Mouse (Mus musculus) embryonic facial prominence, embryonic 10.5 days (tissue): Measurements from ENCODE around the gene Rpa2. TPM values are rescaled to one million over a fixed set of nuclear protein-coding genes. Genes with fewer than 3 reads are reported as not detected.

ENCODE experiments used
- DNase-seq: peaks from one replicate; pipeline ENCODE4 v3.0.0-alpha.2; 2017; ENCODE audit warnings: low spot score
- H3K27ac ChIP-seq: fragments of 300-500 bp; sonication (generic); replicated peaks from 2 replicates; pipeline ENCODE4 v1.5.1; 2016; ENCODE audit warnings: mild to moderate bottlenecking
- H3K27me3 ChIP-seq: fragments of 300-500 bp; sonication (generic); replicated peaks from 2 replicates; pipeline ENCODE4 v1.6.1; 2016; ENCODE audit warnings: low read depth, mild to moderate bottlenecking; ENCODE audit not compliant: poor library complexity, severe bottlenecking
- H3K36me3 ChIP-seq: fragments of 300-500 bp; sonication (generic); replicated peaks from 2 replicates; pipeline ENCODE4 v1.6.1; 2016; ENCODE audit warnings: mild to moderate bottlenecking, moderate library complexity
- H3K4me1 ChIP-seq: fragments of 300-500 bp; sonication (generic); 2 replicates; pipeline ENCODE4 v1.6.1; 2016
- H3K4me3 ChIP-seq: fragments of 300-500 bp; sonication (generic); 2 replicates; pipeline ENCODE4 v1.5.1; 2016; ENCODE audit warnings: mild to moderate bottlenecking, moderate library complexity
- H3K9me3 ChIP-seq: fragments of 300-500 bp; sonication (generic); 2 replicates; pipeline ENCODE4 v1.6.1; 2016; ENCODE audit warnings: mild to moderate bottlenecking
- WGBS: fragments of 180-500 bp; shearing (Covaris S2); methylation state at CpG from one replicate; pipeline ENCODE4 v1.1.7; 2016; 5-methylcytosine and 5-hydroxymethylcytosine counted together
- polyA plus RNA-seq: library from polyadenylated mRNA; unstranded; fragments of >200 nt; fragmentation: Nextera tagmentation; extraction: Ambion mirVana; gene quantifications from 2 replicates; pipeline ENCODE4 v1.2.1, GENCODE M21; 2016

Gene Rpa2
- polyA plus RNA-seq, 1 experiment from 2014 or later: 173 TPM

- no peak for DNase-seq
- no peak overlapping the region for H3K27ac ChIP-seq
- no peaks in the 10 kb centered on the region for H3K4me1 ChIP-seq
- peaks cover 12% of the 10 kb centered on the region for H3K9me3 ChIP-seq
- H3K36me3 ChIP-seq: no peaks in the 10 kb centered on the region
- no peaks in the 10 kb centered on the region for H3K27me3 ChIP-seq
- H3K4me3 ChIP-seq: no peak overlapping the region
- 85% methylated on average over 7 of the region's 7 CpGs for WGBS
These were observed 48.3 kb downstream of the Rpa2 start for GRCm38 (mm10) chr4:132816404-132816803.

GRCm38 (mm10) chr4:132816855-132817254, 48.7 kb downstream of the Rpa2 start:
- no peaks in the 10 kb centered on the region for H3K4me1 ChIP-seq
- WGBS: 72% methylated on average over 2 of the region's 2 CpGs
- peaks cover 9% of the 10 kb centered on the region for H3K9me3 ChIP-seq
- H3K36me3 ChIP-seq: no peaks in the 10 kb centered on the region
- H3K27ac ChIP-seq: no peak overlapping the region
- DNase-seq: no peak
- H3K27me3 ChIP-seq: no peaks in the 10 kb centered on the region
- H3K4me3 ChIP-seq: no peak overlapping the region

GRCm38 (mm10) chr4:132818442-132818841, 50.3 kb downstream of the Rpa2 start:
- Histone ChIP-seq H3K4me1 (no peaks in the 10 kb centered on the region), H3K36me3 (no peaks in the 10 kb centered on the region), H3K9me3 (peaks cover 9% of the 10 kb centered on the region), H3K27me3 (no peaks in the 10 kb centered on the region), H3K4me3 (no peak overlapping the region), H3K27ac (no peak overlapping the region)
- no peak for DNase-seq
- WGBS: 51% methylated on average over 2 of the region's 2 CpGs

GRCm38 (mm10) chr4:132823614-132824366, 55.7 kb downstream of the Rpa2 start:
- DNase-seq: peak; percentile 77
- Histone ChIP-seq H3K27ac (no peak overlapping the region), H3K4me3 (no peak overlapping the region), H3K4me1 (no peaks in the 10 kb centered on the region), H3K36me3 (peaks cover 47% of the 10 kb centered on the region), H3K27me3 (no peaks in the 10 kb centered on the region), H3K9me3 (peaks cover 11% of the 10 kb centered on the region)
- 75% methylated on average over 8 of the region's 8 CpGs for WGBS

Other genes with a start within 250 kb of the Rpa2 start
- gene Atpif1, start 234.7 kb upstream of the Rpa2 start, polyA plus RNA-seq: 1,009 and 1,074 TPM in 2 replicates
- gene Dnajc8, start 232.8 kb upstream of the Rpa2 start, polyA plus RNA-seq: 222 TPM in 2 replicates
- 0.28 and 0.44 TPM in 2 replicates for gene Ptafr, start 204.3 kb upstream of the Rpa2 start, polyA plus RNA-seq
- gene Eya3, start 129.3 kb upstream of the Rpa2 start, polyA plus RNA-seq: 36.2 and 39.9 TPM in 2 replicates
- 5.1 and 5.7 TPM in 2 replicates for gene Xkr8, start 35.8 kb upstream of the Rpa2 start, polyA plus RNA-seq
- gene Smpdl3b, start 11.1 kb upstream of the Rpa2 start, polyA plus RNA-seq: 4.3 and 4.4 TPM in 2 replicates
- gene Themis2, start 28.1 kb downstream of the Rpa2 start, polyA plus RNA-seq: 0.69 and 0.80 TPM in 2 replicates
- 80.3 and 81.8 TPM in 2 replicates for gene Ppp1r8, start 74.8 kb downstream of the Rpa2 start, polyA plus RNA-seq
- gene Stx12, start 116.2 kb downstream of the Rpa2 start, polyA plus RNA-seq: 53.5 and 58.7 TPM in 2 replicates
- gene Fam76a, start 154.2 kb downstream of the Rpa2 start, polyA plus RNA-seq: 31.0 and 32.1 TPM in 2 replicates
- 0.16 and 0.21 TPM in 2 replicates for gene Fgr, start 205.8 kb downstream of the Rpa2 start, polyA plus RNA-seq
- gene Ahdc1, start 242.9 kb downstream of the Rpa2 start, polyA plus RNA-seq: 11.5 and 11.6 TPM in 2 replicates